Mouse (Mus musculus): ENCODE measurements around the gene Vps13d. TPM values are rescaled to one million over a fixed set of nuclear protein-coding genes. Genes with fewer than 3 reads are reported as not detected.

The Vps13d gene
- polyA plus RNA-seq, 1 experiment from 2014 or later, result 5.2 TPM

DNA sequence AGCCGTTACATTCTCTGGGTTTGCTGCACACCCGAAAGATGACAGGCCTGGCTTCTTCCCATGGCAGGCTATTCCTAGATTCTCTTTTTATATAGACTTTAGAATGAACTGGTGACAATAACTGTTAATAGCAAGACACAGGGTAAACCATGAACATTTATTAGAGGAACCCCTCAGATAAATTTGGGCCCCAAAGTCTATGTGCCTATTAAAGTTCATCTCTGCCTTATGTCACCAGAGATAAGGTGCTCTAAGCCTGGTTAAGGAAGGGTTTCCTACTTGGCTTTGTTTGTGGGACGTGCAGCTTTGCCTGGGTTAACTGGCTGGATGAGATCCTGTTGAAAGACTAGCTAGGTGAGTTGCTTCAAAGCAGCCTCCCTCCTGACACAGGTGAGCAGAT is 159.4 kb downstream of the Vps13d start:
- no peaks in the 10 kb centered on the region for H3K9me3 ChIP-seq
- H3K27ac ChIP-seq (replicated peaks), result peak overlapping the region; percentile 66
- H3K27me3 ChIP-seq (replicated peaks; ENCODE audit: low read depth, poor library complexity, severe bottlenecking), result no peaks in the 10 kb centered on the region
- WGBS, result 77% methylated on average over 3 of the region's 3 CpGs
- no peak overlapping the region for H3K4me3 ChIP-seq
- DNase-seq (ENCODE audit: low spot score), result no peak
- H3K36me3 ChIP-seq (replicated peaks), result peaks cover 13% of the 10 kb centered on the region
- peaks cover 33% of the 10 kb centered on the region for H3K4me1 ChIP-seq

DNA sequence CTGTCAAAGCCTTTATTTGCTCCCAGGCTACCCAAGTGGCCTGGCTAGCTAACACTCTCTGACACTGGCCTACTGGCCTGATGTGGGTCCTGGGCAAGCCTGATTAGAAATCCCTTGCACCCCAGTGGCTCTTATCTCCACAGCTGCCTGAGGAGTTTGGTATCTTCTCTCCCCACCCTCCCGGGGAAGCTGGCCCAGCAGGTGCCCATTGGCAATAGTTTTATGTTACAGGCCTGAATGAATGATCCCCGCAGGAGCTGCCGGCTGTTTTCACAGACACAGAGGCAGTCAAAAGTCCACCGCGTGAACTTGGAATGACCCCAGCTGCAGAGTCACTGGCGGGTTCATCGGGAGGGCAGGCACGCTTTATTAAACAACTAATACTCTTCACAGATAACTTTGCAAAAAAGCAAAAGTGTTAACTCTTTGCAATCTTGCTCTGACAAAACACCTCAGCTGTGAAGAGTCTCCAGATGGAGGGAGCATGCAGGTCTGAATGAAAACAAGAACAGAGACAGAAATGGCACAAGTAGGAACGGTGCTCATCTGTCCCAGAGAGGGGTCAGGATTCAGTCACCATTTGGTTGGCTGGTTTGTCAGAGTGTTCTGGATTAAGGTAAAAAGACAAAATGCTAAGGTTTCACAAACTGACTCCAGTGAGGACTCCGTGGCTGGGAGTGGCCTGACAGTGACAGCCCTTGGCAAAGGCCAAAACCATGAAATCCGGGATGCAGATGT is 160.1 kb downstream of the Vps13d start:
- 13% methylated on average over 11 of the region's 11 CpGs for WGBS
- H3K27me3 ChIP-seq (replicated peaks; ENCODE audit: low read depth, poor library complexity, severe bottlenecking), result no peaks in the 10 kb centered on the region
- peak overlapping the region; percentile 66 for H3K27ac ChIP-seq (replicated peaks)
- H3K4me3 ChIP-seq, result no peak overlapping the region
- H3K9me3 ChIP-seq, result no peaks in the 10 kb centered on the region
- DNase-seq (ENCODE audit: low spot score), result peak; percentile 73
- peaks cover 13% of the 10 kb centered on the region for H3K36me3 ChIP-seq (replicated peaks)
- peaks cover 33% of the 10 kb centered on the region for H3K4me1 ChIP-seq

DNA sequence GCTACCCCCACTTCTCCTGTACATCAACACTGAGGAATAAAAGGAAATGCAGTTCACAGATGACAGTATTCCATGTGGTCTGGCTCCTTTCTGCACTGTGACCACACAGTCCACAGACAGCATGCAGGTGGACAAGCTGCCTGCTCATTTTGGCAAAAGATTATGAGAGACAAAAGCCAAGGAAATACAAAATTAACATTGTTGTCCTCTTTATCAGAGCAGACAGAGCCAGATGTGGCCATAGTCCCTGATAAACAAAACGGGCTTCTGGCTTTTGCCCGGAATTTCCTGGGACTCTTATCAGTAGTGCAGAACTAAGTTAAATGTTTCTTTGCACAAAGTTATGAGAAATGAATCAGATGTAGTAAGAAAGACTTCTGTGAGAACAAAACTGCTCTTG is 161.4 kb downstream of the Vps13d start:
- H3K4me1 ChIP-seq, result peaks cover 34% of the 10 kb centered on the region
- H3K4me3 ChIP-seq, result no peak overlapping the region
- no peak for DNase-seq (ENCODE audit: low spot score)
- H3K27me3 ChIP-seq (replicated peaks; ENCODE audit: low read depth, poor library complexity, severe bottlenecking), result no peaks in the 10 kb centered on the region
- peaks cover 13% of the 10 kb centered on the region for H3K36me3 ChIP-seq (replicated peaks)
- no peaks in the 10 kb centered on the region for H3K9me3 ChIP-seq
- WGBS, result 77% methylated on average over 2 of the region's 2 CpGs
- H3K27ac ChIP-seq (replicated peaks), result no peak overlapping the region

DNA sequence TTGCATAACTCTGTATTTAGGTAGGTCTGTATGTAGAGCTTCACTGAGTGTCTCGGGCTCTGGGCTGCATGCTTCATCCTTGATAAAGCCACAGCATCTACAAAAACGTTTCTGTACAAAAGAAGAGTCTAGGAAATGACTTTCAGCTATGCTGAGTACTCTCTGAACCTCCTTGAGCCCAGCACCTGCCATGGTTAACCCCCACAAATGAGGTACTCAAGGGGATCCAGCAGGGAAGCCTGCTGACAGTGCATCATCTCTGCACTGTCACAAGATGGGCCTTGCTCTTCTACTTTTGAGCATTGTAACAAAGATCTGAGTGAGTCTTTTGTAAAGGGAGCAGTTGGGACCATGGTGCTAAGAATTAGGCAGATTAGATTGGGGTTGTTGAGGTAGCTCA is 162.2 kb downstream of the Vps13d start:
- H3K4me1 ChIP-seq, result peaks cover 32% of the 10 kb centered on the region
- no peak for DNase-seq (ENCODE audit: low spot score)
- H3K9me3 ChIP-seq, result no peaks in the 10 kb centered on the region
- 68% methylated on average over 2 of the region's 2 CpGs for WGBS
- no peaks in the 10 kb centered on the region for H3K27me3 ChIP-seq (replicated peaks; ENCODE audit: low read depth, poor library complexity, severe bottlenecking)
- H3K27ac ChIP-seq (replicated peaks), result no peak overlapping the region
- no peak overlapping the region for H3K4me3 ChIP-seq
- peaks cover 13% of the 10 kb centered on the region for H3K36me3 ChIP-seq (replicated peaks)

DNA sequence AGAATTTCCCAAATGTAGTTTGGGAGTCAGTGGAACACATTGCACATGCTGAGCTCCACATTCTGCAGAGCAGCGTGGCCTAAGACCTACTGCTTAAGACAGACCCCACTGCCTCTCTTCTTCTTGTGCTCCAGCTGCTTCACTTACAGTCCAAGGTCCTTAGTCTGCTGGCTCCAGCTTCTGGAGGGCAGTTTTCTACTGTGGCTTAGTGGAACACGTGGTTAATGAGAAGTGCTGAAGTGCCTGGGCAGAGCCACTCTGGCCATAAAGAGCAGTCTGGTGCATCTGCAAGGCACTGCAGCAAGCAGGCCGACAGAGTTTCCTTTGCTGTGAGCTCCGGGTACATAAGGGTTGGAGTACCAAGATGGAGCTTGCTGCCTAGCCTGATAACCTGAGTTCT is 163.3 kb downstream of the Vps13d start:
- H3K9me3 ChIP-seq, result no peaks in the 10 kb centered on the region
- no peak overlapping the region for H3K4me3 ChIP-seq
- 89% methylated on average over 4 of the region's 4 CpGs for WGBS
- no peaks in the 10 kb centered on the region for H3K27me3 ChIP-seq (replicated peaks; ENCODE audit: low read depth, poor library complexity, severe bottlenecking)
- peaks cover 36% of the 10 kb centered on the region for H3K4me1 ChIP-seq
- DNase-seq (ENCODE audit: low spot score), result no peak
- H3K27ac ChIP-seq (replicated peaks), result no peak overlapping the region
- peaks cover 5% of the 10 kb centered on the region; the same call in 1 of the 2 replicates for H3K36me3 ChIP-seq (replicated peaks)

DNA sequence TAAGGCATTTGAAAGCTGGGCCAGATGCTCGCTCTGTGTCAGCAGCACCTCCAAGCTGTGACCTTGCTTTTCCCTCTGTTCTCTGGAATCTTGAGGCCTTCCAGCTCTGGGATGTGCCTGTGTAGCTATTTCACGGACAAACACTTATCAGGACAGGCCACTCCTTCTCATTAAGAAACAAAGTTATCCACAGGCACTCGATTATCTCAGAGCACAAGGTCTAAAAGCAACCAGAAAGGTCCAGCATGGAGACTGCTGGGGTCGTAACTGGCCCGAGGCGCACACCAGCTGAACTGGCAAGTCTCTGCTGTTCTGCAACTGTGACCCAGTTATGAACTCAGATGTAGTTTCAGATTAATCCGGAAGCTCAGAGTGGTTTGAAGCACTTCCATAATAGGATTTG is 168.4 kb downstream of the Vps13d start:
- H3K27ac ChIP-seq (replicated peaks), result 0 out of 2 replicates have a peak overlapping the region, but pooled peaks have one; percentile 3
- peaks cover 30% of the 10 kb centered on the region for H3K4me1 ChIP-seq
- no peaks in the 10 kb centered on the region for H3K9me3 ChIP-seq
- H3K36me3 ChIP-seq (replicated peaks), result no peaks in the 10 kb centered on the region; the same call in 1 of the 2 replicates
- WGBS, result 63% methylated on average over 7 of the region's 7 CpGs
- H3K4me3 ChIP-seq, result no peak overlapping the region
- DNase-seq (ENCODE audit: low spot score), result peak; percentile 35
- H3K27me3 ChIP-seq (replicated peaks; ENCODE audit: low read depth, poor library complexity, severe bottlenecking), result no peaks in the 10 kb centered on the region

DNA sequence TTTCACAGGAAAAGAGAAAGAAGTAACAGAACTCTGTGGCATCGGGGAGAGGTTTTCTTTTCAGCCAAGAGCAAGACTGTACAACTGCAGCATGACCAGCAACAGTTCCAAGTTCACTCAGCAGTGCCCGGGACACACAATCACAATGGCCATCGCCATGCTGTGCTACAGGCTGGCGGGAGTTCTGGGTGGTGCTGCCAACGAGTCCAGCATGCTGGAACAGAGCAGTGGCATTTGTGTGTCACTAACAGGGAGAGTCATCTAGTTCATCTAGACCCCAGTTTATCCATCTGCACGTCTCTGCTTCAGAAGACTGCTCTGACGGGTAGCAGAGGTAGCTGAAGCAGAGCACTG is 169.4 kb downstream of the Vps13d start:
- DNase-seq (ENCODE audit: low spot score), result no peak
- 78% methylated on average over 7 of the region's 7 CpGs for WGBS

DNA sequence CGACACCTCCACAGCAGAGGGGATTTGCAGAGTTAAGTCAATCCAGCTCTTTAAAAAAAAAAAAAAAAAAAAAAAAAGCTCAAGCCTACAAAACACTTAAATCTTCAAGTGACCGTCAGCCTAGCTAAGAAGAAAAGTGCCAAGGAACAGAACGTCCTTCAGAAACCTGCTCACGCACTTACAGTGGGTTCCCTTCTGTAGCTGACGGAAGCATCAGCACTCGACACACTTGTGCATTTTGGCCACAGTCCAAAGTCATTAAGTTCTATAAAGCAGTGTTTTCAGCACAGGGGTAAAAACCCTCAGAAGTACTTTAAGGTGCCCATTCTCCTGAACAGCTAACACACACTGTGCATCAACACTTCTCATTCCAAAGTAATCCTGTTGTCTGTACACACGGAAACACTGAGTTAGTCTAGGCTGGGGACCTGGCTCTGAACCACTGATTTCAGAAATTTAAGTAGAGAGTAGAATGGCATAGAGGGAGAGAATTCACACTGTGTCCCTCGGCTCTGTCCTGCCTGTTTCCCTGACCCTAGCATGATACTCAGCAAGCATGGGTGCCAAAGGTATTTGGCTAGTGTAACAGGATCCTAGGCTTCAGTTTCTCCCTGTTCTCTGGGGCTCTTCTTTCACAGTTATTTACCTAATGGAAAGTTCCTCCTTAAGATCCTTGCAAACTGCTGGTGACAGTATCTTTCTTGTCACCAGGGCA is 170.0 kb downstream of the Vps13d start:
- no peak for DNase-seq (ENCODE audit: low spot score)
- WGBS, result 66% methylated on average over 8 of the region's 8 CpGs
- no peak overlapping the region for H3K4me3 ChIP-seq
- H3K27ac ChIP-seq (replicated peaks), result peak overlapping the region; percentile 65
- peaks cover 2% of the 10 kb centered on the region for H3K36me3 ChIP-seq (replicated peaks)
- no peaks in the 10 kb centered on the region for H3K27me3 ChIP-seq (replicated peaks; ENCODE audit: low read depth, poor library complexity, severe bottlenecking)
- no peaks in the 10 kb centered on the region for H3K9me3 ChIP-seq
- H3K4me1 ChIP-seq, result peaks cover 30% of the 10 kb centered on the region

More for the DNA sequence above, 169.4 kb downstream of the Vps13d start:
- H3K36me3 ChIP-seq (replicated peaks), result no peaks in the 10 kb centered on the region
- H3K4me1 ChIP-seq, result peaks cover 30% of the 10 kb centered on the region
- H3K4me3 ChIP-seq, result no peak overlapping the region
- H3K27me3 ChIP-seq (replicated peaks; ENCODE audit: low read depth, poor library complexity, severe bottlenecking), result no peaks in the 10 kb centered on the region
- peak overlapping the region; percentile 65 for H3K27ac ChIP-seq (replicated peaks)
- H3K9me3 ChIP-seq, result no peaks in the 10 kb centered on the region

DNA sequence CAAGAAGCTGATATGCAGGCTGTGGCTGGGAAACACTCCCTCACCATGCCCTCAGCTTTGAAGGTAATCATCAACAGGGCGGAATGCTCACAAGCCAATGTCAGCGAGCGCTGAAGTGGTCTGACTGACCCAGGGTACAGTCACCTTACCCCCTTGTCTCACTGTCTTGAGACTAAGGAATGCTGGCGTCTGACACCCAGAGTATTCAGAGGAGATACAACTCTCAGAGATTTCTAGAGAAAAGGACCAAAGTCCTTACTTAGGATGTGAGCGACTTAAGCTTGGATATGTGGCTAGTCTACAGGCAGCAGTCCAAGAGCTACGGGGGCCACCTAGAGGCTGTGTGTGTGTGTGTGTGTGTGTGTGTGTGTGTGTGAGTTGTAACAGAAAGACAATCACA is 170.9 kb downstream of the Vps13d start:
- Histone ChIP-seq H3K27ac (replicated peaks) (no peak overlapping the region), H3K36me3 (replicated peaks) (peaks cover 8% of the 10 kb centered on the region), H3K4me1 (peaks cover 30% of the 10 kb centered on the region), H3K9me3 (no peaks in the 10 kb centered on the region), H3K27me3 (replicated peaks; ENCODE audit: low read depth, poor library complexity, severe bottlenecking) (no peaks in the 10 kb centered on the region), H3K4me3 (no peak overlapping the region)
- DNase-seq (ENCODE audit: low spot score), result no peak
- WGBS, result 85% methylated on average over 6 of the region's 6 CpGs

DNA sequence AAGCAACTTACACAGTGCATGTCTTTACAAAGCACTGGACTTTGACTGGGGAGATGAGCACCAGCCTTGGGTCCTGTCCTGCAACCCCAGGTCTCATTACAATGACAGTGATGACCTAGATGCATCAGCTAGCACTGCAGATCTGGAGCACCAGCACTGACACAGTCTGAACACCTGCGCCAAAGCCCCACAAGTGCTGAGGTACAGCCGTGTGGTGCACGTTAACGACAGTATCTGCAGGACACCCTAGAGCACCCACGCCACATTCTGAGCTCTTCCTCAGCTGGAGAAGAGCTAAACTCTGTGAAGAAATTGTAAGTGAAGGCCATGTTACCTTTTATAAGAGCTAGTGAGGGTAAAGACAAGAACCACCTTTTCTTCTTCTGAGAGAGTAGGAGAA is 172.0 kb downstream of the Vps13d start:
- no peaks in the 10 kb centered on the region for H3K27me3 ChIP-seq (replicated peaks; ENCODE audit: low read depth, poor library complexity, severe bottlenecking)
- peaks cover 8% of the 10 kb centered on the region for H3K36me3 ChIP-seq (replicated peaks)
- DNase-seq (ENCODE audit: low spot score), result no peak
- peaks cover 26% of the 10 kb centered on the region for H3K4me1 ChIP-seq
- 92% methylated on average over 5 of the region's 5 CpGs for WGBS
- no peak overlapping the region for H3K27ac ChIP-seq (replicated peaks)
- no peak overlapping the region for H3K4me3 ChIP-seq
- no peaks in the 10 kb centered on the region for H3K9me3 ChIP-seq

DNA sequence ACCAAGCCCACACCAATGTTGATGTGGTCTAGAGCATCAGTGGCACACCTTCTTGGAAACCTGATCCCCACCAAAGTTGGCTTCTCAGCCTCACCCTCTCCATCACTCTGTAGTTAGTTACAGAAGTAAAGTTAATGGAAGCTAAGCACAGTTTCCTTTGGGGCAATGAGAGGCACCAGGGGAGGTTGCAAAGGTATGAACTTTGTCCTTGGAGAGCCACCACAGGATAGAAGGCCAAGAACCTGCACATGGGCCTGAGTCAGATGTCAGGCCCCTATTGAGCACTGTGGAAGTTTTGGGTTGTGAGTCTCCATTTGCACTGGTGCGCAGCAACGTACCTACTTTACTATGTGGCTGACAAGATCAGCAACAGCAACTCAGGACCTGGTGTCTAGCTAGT is 172.6 kb downstream of the Vps13d start:
- Histone ChIP-seq H3K36me3 (replicated peaks) (peaks cover 8% of the 10 kb centered on the region), H3K27ac (replicated peaks) (no peak overlapping the region), H3K27me3 (replicated peaks; ENCODE audit: low read depth, poor library complexity, severe bottlenecking) (no peaks in the 10 kb centered on the region), H3K4me3 (no peak overlapping the region), H3K4me1 (peaks cover 26% of the 10 kb centered on the region), H3K9me3 (no peaks in the 10 kb centered on the region)
- WGBS, result 97% methylated on average over 2 of the region's 2 CpGs
- no peak for DNase-seq (ENCODE audit: low spot score)

DNA sequence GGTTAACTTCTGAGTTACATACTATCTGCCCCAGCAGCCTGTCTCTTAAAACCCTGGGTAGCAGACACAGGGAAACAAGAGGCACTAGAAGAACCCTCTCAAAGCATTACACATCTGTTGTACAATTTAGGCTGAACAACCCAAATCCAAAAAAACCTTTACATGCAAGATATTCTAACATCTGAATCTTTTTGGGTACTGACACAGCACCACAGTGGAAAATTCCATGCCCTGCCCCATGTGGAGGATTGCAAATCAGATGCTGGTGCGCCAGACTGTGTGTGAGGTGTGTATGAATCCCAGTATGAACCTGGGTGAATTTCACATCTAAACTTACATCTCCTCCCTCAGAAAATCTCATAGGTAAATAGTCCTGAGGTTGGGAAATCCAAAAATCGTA is 174.4 kb downstream of the Vps13d start:
- H3K36me3 ChIP-seq (replicated peaks), result peaks cover 18% of the 10 kb centered on the region
- WGBS, result 90% methylated on average over 2 of the region's 2 CpGs
- H3K4me1 ChIP-seq, result peaks cover 13% of the 10 kb centered on the region
- no peaks in the 10 kb centered on the region for H3K27me3 ChIP-seq (replicated peaks; ENCODE audit: low read depth, poor library complexity, severe bottlenecking)
- DNase-seq (ENCODE audit: low spot score), result no peak
- H3K4me3 ChIP-seq, result no peak overlapping the region
- no peak overlapping the region for H3K27ac ChIP-seq (replicated peaks)
- H3K9me3 ChIP-seq, result no peaks in the 10 kb centered on the region

DNA sequence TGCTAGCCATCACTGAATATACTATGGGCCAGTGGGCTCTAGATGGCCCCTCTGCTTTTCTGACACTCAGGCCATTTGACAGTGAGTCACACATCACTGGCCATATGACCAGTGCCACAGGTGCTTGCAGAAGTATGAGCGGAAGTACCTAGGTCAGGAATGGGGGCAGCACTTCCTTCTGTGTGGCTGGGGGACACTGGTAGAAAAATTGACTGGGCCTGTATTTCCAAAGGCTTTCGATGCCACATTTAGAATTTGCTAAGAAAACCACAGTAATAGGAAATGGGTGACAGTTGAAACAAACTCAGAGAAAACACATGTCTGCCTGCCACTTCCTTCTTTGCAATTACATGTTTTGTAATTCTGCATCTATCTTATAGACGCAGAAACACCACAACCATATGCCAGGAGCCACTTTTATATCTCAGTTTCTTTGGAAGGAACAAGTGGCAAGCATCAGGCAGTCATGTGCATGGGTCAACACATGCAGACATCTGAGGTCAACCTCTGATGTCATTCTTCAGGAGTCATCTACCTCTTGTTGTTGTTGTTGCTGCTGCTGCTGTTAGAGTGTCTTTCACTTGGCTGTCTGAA is 175.6 kb downstream of the Vps13d start:
- peaks cover 26% of the 10 kb centered on the region for H3K36me3 ChIP-seq (replicated peaks)
- H3K4me3 ChIP-seq, result no peak overlapping the region
- H3K4me1 ChIP-seq, result 0 out of 2 replicates have a peak, but pooled peaks cover 4% of the 10 kb centered on the region
- no peaks in the 10 kb centered on the region for H3K9me3 ChIP-seq
- 91% methylated on average over 3 of the region's 3 CpGs for WGBS
- DNase-seq (ENCODE audit: low spot score), result no peak
- no peak overlapping the region for H3K27ac ChIP-seq (replicated peaks)
- no peaks in the 10 kb centered on the region for H3K27me3 ChIP-seq (replicated peaks; ENCODE audit: low read depth, poor library complexity, severe bottlenecking)

Data from embryonic facial prominence, embryonic 10.5 days (tissue).